21 mouse cellular contexts compared by ENCODE assay signal in genomic region chr6:96580726-96581125, GRCm38 (mm10).
DNase-seq lines count a peak whose midpoint lies in the region; ATAC-seq lines count a peak whose summit lies in the region.
"Had no signal": no experiment of that assay in that cellular context is flagged by ENCODE, and none has a peak within 500 bp of the region (broad histone marks: within the 10 kb centered on the region; RNA-seq: fewer than 3 reads in every experiment).

No protein-coding gene starts in this region.

- H3K36me3 ChIP-seq in embryonic facial prominence, embryonic 11.5 days (replicated peaks; ENCODE audit: control insufficient read depth, insufficient read depth, low read depth, low read length), result no peaks in the 10 kb centered on the region
- H3K36me3 ChIP-seq in embryonic facial prominence, embryonic 10.5 days (replicated peaks), result no peaks in the 10 kb centered on the region
- no peaks in the 10 kb centered on the region for H3K36me3 ChIP-seq in embryonic facial prominence, embryonic 14.5 days (ENCODE audit: control insufficient read depth, insufficient read depth, low read length)
- H3K36me3 ChIP-seq in limb, embryonic 13.5 days, result no peaks in the 10 kb centered on the region
- no peaks in the 10 kb centered on the region for H3K36me3 ChIP-seq in kidney, embryonic 14.5 days (ENCODE audit: control insufficient read depth, insufficient read depth, low read length)
- H3K36me3 ChIP-seq: heart, embryonic 10.5 days; hindbrain, embryonic 15.5 days; liver, embryonic 15.5 days had no signal

- 54% methylated on average over 4 of the region's 4 CpGs for WGBS in embryonic facial prominence, embryonic 11.5 days
- 68% methylated on average over 4 of the region's 4 CpGs for WGBS in embryonic facial prominence, embryonic 10.5 days
- WGBS in embryonic facial prominence, embryonic 14.5 days, result 33% methylated on average over 4 of the region's 4 CpGs
- 21% methylated on average over 4 of the region's 4 CpGs for WGBS in limb, embryonic 13.5 days
- 51% methylated on average over 4 of the region's 4 CpGs for WGBS in kidney, embryonic 14.5 days

- peak; percentile 31 for DNase-seq in embryonic facial prominence, embryonic 11.5 days (ENCODE audit: low spot score)
- no peak for DNase-seq in embryonic facial prominence, embryonic 10.5 days (ENCODE audit: low spot score)
- DNase-seq in embryonic facial prominence, embryonic 14.5 days (ENCODE audit: low spot score), result peak; percentile 27
- DNase-seq in lung, postnatal 25 days (ENCODE audit: low spot score), result peak; percentile 34
- DNase-seq in layer of hippocampus, adult 11-12 months (ENCODE audit: low spot score), result no peak
- no peak for DNase-seq in left cerebral cortex, postnatal 4 days
- DNase-seq: adrenal gland, postnatal 14 days; cerebellum, adult 8-10 months; cerebellum, postnatal 36 days; kidney, adult 11 months; kidney, postnatal 10 days; liver; midbrain, embryonic 14.5 days; right cerebral cortex, postnatal 25 days; spleen, adult 18-20 months had no signal

- no peaks in the 10 kb centered on the region for H3K9me3 ChIP-seq in embryonic facial prominence, embryonic 11.5 days (replicated peaks; ENCODE audit: control insufficient read depth, low read length)
- no peaks in the 10 kb centered on the region for H3K9me3 ChIP-seq in embryonic facial prominence, embryonic 10.5 days
- no peaks in the 10 kb centered on the region for H3K9me3 ChIP-seq in embryonic facial prominence, embryonic 14.5 days (ENCODE audit: control insufficient read depth, low read length)
- H3K9me3 ChIP-seq in limb, embryonic 13.5 days, result no peaks in the 10 kb centered on the region
- no peaks in the 10 kb centered on the region for H3K9me3 ChIP-seq in kidney, embryonic 14.5 days (ENCODE audit: control insufficient read depth, low read length)
- H3K9me3 ChIP-seq: heart, embryonic 10.5 days; hindbrain, embryonic 15.5 days; liver, embryonic 15.5 days had no signal

- no peak overlapping the region for H3K9ac ChIP-seq in embryonic facial prominence, embryonic 11.5 days (replicated peaks; ENCODE audit: low read length)
- H3K9ac ChIP-seq in embryonic facial prominence, embryonic 14.5 days (ENCODE audit: low read depth, low read length), result no peak overlapping the region
- H3K9ac ChIP-seq in limb, embryonic 13.5 days, result no peak overlapping the region
- no peak overlapping the region for H3K9ac ChIP-seq in kidney, embryonic 14.5 days (ENCODE audit: low read depth, low read length)
- H3K9ac ChIP-seq: hindbrain, embryonic 15.5 days; liver, embryonic 15.5 days had no signal

- H3K4me2 ChIP-seq in embryonic facial prominence, embryonic 11.5 days (ENCODE audit: low read depth, low read length), result no peak overlapping the region
- H3K4me2 ChIP-seq in embryonic facial prominence, embryonic 14.5 days (ENCODE audit: low read depth, low read length), result no peak overlapping the region
- 0 out of 2 replicates have a peak overlapping the region, but pooled peaks have one; percentile 9 for H3K4me2 ChIP-seq in limb, embryonic 13.5 days (replicated peaks)
- no peak overlapping the region for H3K4me2 ChIP-seq in kidney, embryonic 14.5 days (replicated peaks; ENCODE audit: low read depth, low read length)
- H3K4me2 ChIP-seq: hindbrain, embryonic 15.5 days; liver, embryonic 15.5 days had no signal

- no peak overlapping the region for H3K27ac ChIP-seq in embryonic facial prominence, embryonic 11.5 days (replicated peaks; ENCODE audit: low read depth, low read length)
- H3K27ac ChIP-seq in embryonic facial prominence, embryonic 10.5 days (replicated peaks), result no peak overlapping the region
- no peak overlapping the region for H3K27ac ChIP-seq in embryonic facial prominence, embryonic 14.5 days (replicated peaks; ENCODE audit: low read depth, low read length)
- H3K27ac ChIP-seq in limb, embryonic 13.5 days, result no peak overlapping the region
- no peak overlapping the region for H3K27ac ChIP-seq in kidney, embryonic 14.5 days (ENCODE audit: low read depth, low read length)
- H3K27ac ChIP-seq: heart, embryonic 10.5 days; hindbrain, embryonic 15.5 days; layer of hippocampus, adult 2 months; liver, embryonic 15.5 days had no signal

- intact Hi-C loops in left cerebral cortex, postnatal 4 days (cut with DNase I), result no loop called here

- no peaks in the 10 kb centered on the region for H3K27me3 ChIP-seq in embryonic facial prominence, embryonic 11.5 days (ENCODE audit: control insufficient read depth, insufficient read depth, low read length)
- H3K27me3 ChIP-seq in embryonic facial prominence, embryonic 10.5 days (replicated peaks; ENCODE audit: low read depth, poor library complexity, severe bottlenecking), result no peaks in the 10 kb centered on the region
- no peaks in the 10 kb centered on the region for H3K27me3 ChIP-seq in embryonic facial prominence, embryonic 14.5 days (replicated peaks; ENCODE audit: control insufficient read depth, insufficient read depth, low read length)
- H3K27me3 ChIP-seq in limb, embryonic 13.5 days, result no peaks in the 10 kb centered on the region
- H3K27me3 ChIP-seq in kidney, embryonic 14.5 days (ENCODE audit: control insufficient read depth, insufficient read depth, low read length), result no peaks in the 10 kb centered on the region
- H3K27me3 ChIP-seq: hindbrain, embryonic 15.5 days; liver, embryonic 15.5 days had no signal

- H3K4me1 ChIP-seq in embryonic facial prominence, embryonic 11.5 days (ENCODE audit: control insufficient read depth, insufficient read depth, low read length), result no peaks in the 10 kb centered on the region
- no peaks in the 10 kb centered on the region; the same call in 1 of the 2 replicates for H3K4me1 ChIP-seq in embryonic facial prominence, embryonic 10.5 days
- no peaks in the 10 kb centered on the region; the same call in 1 of the 2 replicates for H3K4me1 ChIP-seq in embryonic facial prominence, embryonic 14.5 days (ENCODE audit: control insufficient read depth, insufficient read depth, low read length)
- peaks cover 9% of the 10 kb centered on the region for H3K4me1 ChIP-seq in limb, embryonic 13.5 days
- H3K4me1 ChIP-seq in kidney, embryonic 14.5 days (ENCODE audit: control insufficient read depth, insufficient read depth, low read length), result no peaks in the 10 kb centered on the region
- H3K4me1 ChIP-seq: heart, embryonic 10.5 days; hindbrain, embryonic 15.5 days; liver, embryonic 15.5 days had no signal

- ATAC-seq in embryonic facial prominence, embryonic 11.5 days (replicated peaks; ENCODE audit: insufficient number of reproducible peaks, low FRiP score, low TSS enrichment, low read depth), result no peak
- ATAC-seq in embryonic facial prominence, embryonic 14.5 days (ENCODE audit: low read depth), result no peak
- no peak for ATAC-seq in limb, embryonic 13.5 days (ENCODE audit: low FRiP score, low read depth)
- no peak for ATAC-seq in kidney, embryonic 14.5 days (ENCODE audit: low FRiP score, low TSS enrichment)

- no peak overlapping the region for H3K4me3 ChIP-seq in embryonic facial prominence, embryonic 11.5 days (ENCODE audit: low read depth, low read length)
- H3K4me3 ChIP-seq in embryonic facial prominence, embryonic 10.5 days, result no peak overlapping the region
- H3K4me3 ChIP-seq in embryonic facial prominence, embryonic 14.5 days (ENCODE audit: low read depth, low read length), result no peak overlapping the region
- H3K4me3 ChIP-seq in limb, embryonic 13.5 days, result no peak overlapping the region
- no peak overlapping the region for H3K4me3 ChIP-seq in kidney, embryonic 14.5 days (ENCODE audit: low read length)
- H3K4me3 ChIP-seq: heart, embryonic 10.5 days; hindbrain, embryonic 15.5 days; layer of hippocampus, adult 2 months; liver, embryonic 15.5 days had no signal

Comparison
In these comparisons a context has a peak if more than half of its experiments do, and no peak if none do; other contexts are left out.
1. DNase-seq: peak in embryonic facial prominence, embryonic 11.5 days (single experiment), embryonic facial prominence, embryonic 14.5 days (single experiment) and lung, postnatal 25 days (single experiment); none in embryonic facial prominence, embryonic 10.5 days (single experiment), layer of hippocampus, adult 11-12 months (single experiment) and left cerebral cortex, postnatal 4 days (single experiment).